Mouse (Mus musculus) lung, adult 2 months (tissue): ENCODE data around the gene Ogdhl. TPM values are rescaled to one million over a fixed set of nuclear protein-coding genes. Genes with fewer than 3 reads are reported as not detected.

Source experiments
- DNase-seq: peaks from one replicate; pipeline ENCODE4 v3.0.0; 2022
- H3K4me1 ChIP-seq: fragments of 200-500 bp; 2 replicates; pipeline ENCODE4 v1.6.1; 2011; ENCODE audit warnings: low read length; ENCODE audit not compliant: control insufficient read depth, insufficient read depth
- H3K4me3 ChIP-seq: fragments of 200-500 bp; replicated peaks from 2 replicates; pipeline ENCODE3; 2011; ENCODE audit warnings: low read depth, mild to moderate bottlenecking, control low read depth, low read length; ENCODE audit errors: extremely low read depth
- CTCF ChIP-seq: fragments of 200-500 bp; IDR thresholded peaks from 2 replicates; pipeline ENCODE4 v1.5.1; 2011; ENCODE audit warnings: mild to moderate bottlenecking, low read length, control low read depth; ENCODE audit not compliant: insufficient read depth
- POLR2A ChIP-seq: fragments of 200-500 bp; IDR thresholded peaks from 2 replicates; pipeline ENCODE4 v1.6.1; 2011; ENCODE audit warnings: low read depth, mild to moderate bottlenecking, control low read depth, low read length, borderline replicate concordance; ENCODE audit errors: extremely low read depth
- WGBS: fragments of 180-500 bp; shearing (Covaris S2); methylation state at CpG from one replicate; pipeline ENCODE4 v1.1.7; 2018; 5-methylcytosine and 5-hydroxymethylcytosine counted together
- polyA plus RNA-seq: library from polyadenylated mRNA; depleted of rRNA; stranded (reverse); fragments of >200 nt; gene quantifications from 2 replicates; pipeline ENCODE4 v1.2.3, GENCODE M21; 2012; rRNA removed

Ogdhl gene
- polyA plus RNA-seq, 1 experiment, result 1.3 TPM

DNA sequence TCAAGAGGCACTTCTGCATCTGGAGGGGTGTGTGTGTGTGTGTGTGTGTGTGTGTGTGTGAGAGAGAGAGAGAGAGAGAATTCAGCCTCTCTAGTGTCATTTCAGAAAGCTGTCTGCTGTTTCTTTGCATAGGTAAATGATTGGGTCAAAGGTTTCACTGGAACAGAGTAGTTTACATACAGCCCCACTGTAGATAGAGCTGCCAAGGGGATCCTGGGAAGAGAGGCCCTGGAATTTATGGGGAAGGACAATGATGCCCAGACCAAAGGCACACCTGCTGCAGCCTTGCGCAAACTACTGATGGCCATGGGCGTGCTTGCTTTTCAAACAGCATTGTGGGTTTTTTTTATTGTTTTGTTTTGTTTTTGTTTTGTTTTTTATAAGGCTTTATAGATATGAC, 50.7 kb downstream of the Ogdhl start:
- Histone ChIP-seq H3K4me3 (no peak overlapping the region), H3K4me1 (no peaks in the 10 kb centered on the region)
- whole genome bisulfite sequencing, result 86% methylated on average over 2 of the region's 2 CpGs
- DNase-seq, result no peak
- no peak for TF ChIP-seq CTCF
- TF ChIP-seq POLR2A, result no peak

DNA sequence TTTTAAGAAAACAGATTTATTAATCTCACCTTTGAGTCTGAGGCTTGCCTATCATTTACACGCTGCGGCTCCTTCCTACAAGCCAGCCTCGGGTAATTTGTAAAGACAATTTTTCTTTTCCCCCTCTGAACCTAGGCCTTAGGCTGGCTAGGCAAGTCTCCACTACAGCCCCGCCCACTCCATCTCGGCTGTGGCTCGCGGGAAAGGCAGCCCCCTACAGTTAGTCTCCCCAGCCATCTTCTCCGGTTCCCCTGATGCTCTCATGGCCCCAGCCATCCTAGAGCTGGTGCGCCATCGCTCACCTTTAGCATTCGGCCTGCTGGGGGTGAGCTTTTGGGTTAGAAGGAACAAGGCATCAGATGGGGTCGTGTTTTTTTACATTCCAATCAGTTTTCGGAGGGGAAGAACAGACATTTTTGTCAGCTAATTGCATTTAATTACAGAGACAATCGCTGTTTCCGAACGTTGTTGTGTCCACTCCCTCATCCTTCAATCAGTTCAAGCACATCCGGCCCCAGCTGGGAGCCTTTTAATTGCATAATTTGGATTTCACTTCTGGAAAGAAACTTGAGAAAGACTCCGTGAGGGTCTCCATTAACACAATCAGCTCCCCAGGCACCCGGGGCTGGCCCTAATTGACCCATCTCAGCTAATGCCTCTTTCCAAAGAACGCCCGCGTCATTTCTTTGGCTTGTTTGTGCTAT, 57.7 kb downstream of the Ogdhl start:
- TF ChIP-seq CTCF, result no peak
- no peak for TF ChIP-seq POLR2A

DNA sequence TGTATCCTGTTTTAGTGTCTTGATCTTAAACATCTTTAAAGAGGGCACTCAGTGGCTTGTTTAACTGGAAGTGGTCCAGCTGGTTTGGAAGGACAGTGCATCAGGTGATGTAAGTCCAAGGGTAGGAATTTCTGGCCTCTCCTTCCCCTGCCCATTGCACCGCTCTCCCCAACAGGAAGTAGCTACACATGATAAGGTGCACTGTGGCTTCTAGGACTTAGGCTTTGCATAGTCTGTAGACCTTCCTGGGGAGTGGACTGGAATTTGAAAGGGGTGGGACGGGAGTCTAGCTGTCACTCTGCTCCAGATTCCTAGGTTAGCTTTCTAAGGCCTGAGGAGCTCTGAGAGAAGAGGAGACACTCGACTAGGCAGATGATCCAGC, 58.3 kb downstream of the Ogdhl start:
- no peak for TF ChIP-seq POLR2A
- TF ChIP-seq CTCF, result no peak
- 25% methylated on average over 3 of the region's 3 CpGs for WGBS
- no peak for DNase-seq
- Histone ChIP-seq H3K4me1 (no peaks in the 10 kb centered on the region), H3K4me3 (no peak overlapping the region)

More for the DNA sequence above, 57.7 kb downstream of the Ogdhl start:
- no peak for DNase-seq
- WGBS, result 18% methylated on average over 22 of the region's 22 CpGs
- Histone ChIP-seq H3K4me3 (no peak overlapping the region), H3K4me1 (no peaks in the 10 kb centered on the region)

DNA sequence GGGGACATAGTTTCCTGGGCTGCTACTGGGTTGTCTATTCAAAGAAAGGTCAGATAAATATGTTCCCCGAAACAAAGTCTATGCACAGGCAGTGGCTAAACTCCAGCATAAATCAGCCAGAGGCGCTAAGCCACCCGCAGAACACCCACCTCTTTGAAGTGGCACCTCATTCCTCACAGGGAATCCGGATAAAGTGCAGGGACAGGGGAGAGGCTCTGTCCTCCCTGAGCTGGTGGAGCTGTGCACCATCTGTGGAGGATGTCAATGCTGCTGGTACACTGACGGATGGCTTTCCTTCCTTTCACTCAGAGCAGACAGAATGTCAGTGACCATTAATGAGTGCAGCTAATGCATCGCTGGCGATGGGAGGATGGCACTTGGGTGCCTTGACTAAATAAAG, 59.2 kb downstream of the Ogdhl start:
- Histone ChIP-seq H3K4me1 (no peaks in the 10 kb centered on the region), H3K4me3 (no peak overlapping the region)
- no peak for DNase-seq
- TF ChIP-seq POLR2A (no peak), CTCF (no peak)
- 15% methylated on average over 7 of the region's 7 CpGs for WGBS

DNA sequence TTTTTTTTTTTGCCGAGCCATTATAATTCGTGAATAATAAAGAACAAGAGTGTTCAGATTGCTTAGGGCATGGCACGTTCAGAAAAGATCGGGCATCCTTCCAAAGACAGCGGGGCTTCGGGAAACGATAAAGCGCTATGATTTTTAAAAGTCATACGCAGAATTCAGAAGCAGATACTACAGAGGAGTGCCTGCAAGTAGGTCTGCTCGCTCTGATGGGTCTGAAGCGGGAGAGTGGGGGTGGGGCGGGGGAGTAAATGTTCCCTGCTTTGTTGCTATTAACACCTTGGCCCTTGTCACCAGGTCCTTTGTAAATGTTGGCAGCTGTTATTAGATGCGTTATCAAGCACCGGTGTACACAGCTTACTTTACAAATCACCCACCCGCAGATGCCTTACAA, 59.8 kb downstream of the Ogdhl start:
- 33% methylated on average over 15 of the region's 15 CpGs for WGBS
- DNase-seq, result no peak
- TF ChIP-seq CTCF (no peak), POLR2A (no peak)
- H3K4me3 ChIP-seq, result no peak overlapping the region
- H3K4me1 ChIP-seq, result no peaks in the 10 kb centered on the region

DNA sequence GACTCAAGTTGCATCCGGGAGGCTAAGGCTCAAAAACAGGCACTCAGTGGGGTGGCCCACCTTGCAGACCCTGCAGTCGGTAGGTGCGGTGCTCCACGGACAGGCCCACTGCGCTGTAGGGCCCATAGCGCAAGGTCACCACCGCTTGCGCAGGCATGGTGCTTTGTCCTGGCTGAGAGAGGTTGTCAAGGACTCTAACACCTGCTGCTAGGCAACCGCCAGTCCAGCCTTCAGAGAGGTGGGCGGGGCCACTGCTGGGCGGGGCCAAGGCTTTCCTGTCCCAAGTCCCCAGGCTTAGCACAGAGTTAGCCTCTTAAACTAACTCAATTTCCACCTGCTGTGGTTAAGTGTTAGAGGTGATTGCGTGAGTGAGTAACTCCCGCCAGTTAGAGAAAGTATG, 66.4 kb downstream of the Ogdhl start, which contains the start of gene 1700024G13Rik:
1700024G13Rik (minus strand) TSS at position 196 of the 400 bp plus-strand sequence.
- Histone ChIP-seq H3K4me3 (no peak within 1 kb of the TSS), H3K4me1 (no peaks in the 10 kb centered on the region)
- DNase-seq, result peak; percentile 18
- 4% methylated on average over 13 of the region's 13 CpGs for WGBS
- no peak for TF ChIP-seq CTCF
- TF ChIP-seq POLR2A, result peak; percentile 22; the same call in 1 of the 2 replicates

Other genes starting within 250 kb of the Ogdhl start
- 10.4 and 13.2 TPM in 2 replicates for gene Oxnad1, start 236.6 kb upstream of the Ogdhl start, polyA plus RNA-seq
- gene Dph3, start 236.3 kb upstream of the Ogdhl start, polyA plus RNA-seq, result 12.3 and 13.8 TPM in 2 replicates
- not detected in 2 replicates for gene Msmb, start 180.0 kb upstream of the Ogdhl start, polyA plus RNA-seq
- gene Ncoa4, start 162.2 kb upstream of the Ogdhl start, polyA plus RNA-seq, result 29.1 and 36.3 TPM in 2 replicates
- gene Timm23, start 120.1 kb upstream of the Ogdhl start, polyA plus RNA-seq, result 83.6 and 93.2 TPM in 2 replicates
- gene Parg, start 120.1 kb upstream of the Ogdhl start, polyA plus RNA-seq, result 4.1 and 4.9 TPM in 2 replicates
- gene 1700024G13Rik, start 66.4 kb downstream of the Ogdhl start, polyA plus RNA-seq, result 8.4 and 9.1 TPM in 2 replicates
- 0.06 and 0.07 TPM in 2 replicates for gene Slc18a3, start 142.8 kb downstream of the Ogdhl start, polyA plus RNA-seq
- gene Chat, start 144.0 kb downstream of the Ogdhl start, polyA plus RNA-seq, result 0.26 TPM in 1 of 2 replicates, not detected in the other
- 3.2 and 4.8 TPM in 2 replicates for gene Ercc6, start 191.5 kb downstream of the Ogdhl start, polyA plus RNA-seq